27 mouse cellular contexts compared by ENCODE assay signal in genomic region chr13:120150589-120150988, GRCm38 (mm10). TPM values are rescaled to one million over a fixed set of nuclear protein-coding genes. Genes with fewer than 3 reads are reported as not detected.
DNase-seq lines count a peak whose midpoint lies in the region; ATAC-seq and TF ChIP-seq lines count a peak whose summit lies in the region.
"Not testable (repeated sequence)": the region's sequence is repeated elsewhere in the genome, so short reads cannot be mapped to it uniquely, and the experiment has no call there.
"Had no signal": no experiment of that assay in that cellular context is flagged by ENCODE, and none has a peak within 500 bp of the region (broad histone marks: within the 10 kb centered on the region; RNA-seq: fewer than 3 reads in every experiment).

No protein-coding gene starts in this region.

- H3K4me2 ChIP-seq in CH12.LX (ENCODE audit: insufficient read depth, low read depth, poor library complexity, severe bottlenecking): peak overlapping the region; percentile 97

- not testable (repeated sequence) for TF ChIP-seq POLR2A in CH12.LX (IDR thresholded peaks at IDR 0.05; ENCODE audit: low read depth, low read length); spleen, adult 2 months (IDR thresholded peaks at IDR 0.05; ENCODE audit: low read depth, low read length)

- ATAC-seq in granulocyte monocyte progenitor cell, adult 5-6 weeks (replicated peaks; ENCODE audit: poor library complexity, severe bottlenecking): peak; percentile 52
- ATAC-seq in megakaryocyte, adult 5-6 weeks (ENCODE audit: poor library complexity, severe bottlenecking): peak; percentile 72
- ATAC-seq in monocyte, adult 5-6 weeks (replicated peaks; ENCODE audit: insufficient number of reproducible peaks, low FRiP score, low TSS enrichment, poor library complexity, severe bottlenecking): peak; percentile 35; the same call in 1 of the 2 replicates

- H3K4me3 ChIP-seq in CH12.LX (replicated peaks in 1 of 3; ENCODE audit: low read depth in 2 of 3, low read length in 2 of 3, poor library complexity in 1 of 3): peak overlapping the region in 1 of 3 experiments; percentile 26
- not testable (repeated sequence) for H3K4me3 ChIP-seq in spleen, adult 2 months (ENCODE audit: extremely low read depth, insufficient read depth, insufficient read length)

- H3K79me2 ChIP-seq in CH12.LX (replicated peaks; ENCODE audit: control insufficient read depth, extremely low read depth, insufficient read depth, poor library complexity, severe bottlenecking): not testable (repeated sequence)

- not testable (repeated sequence) for H3K4me1 ChIP-seq in CH12.LX (ENCODE audit: control insufficient read depth in 1 of 2, insufficient read depth in 2 of 2); spleen, adult 2 months (ENCODE audit: control insufficient read depth, insufficient read depth, insufficient read length)

- not testable (repeated sequence) for H3K9me3 ChIP-seq in CH12.LX (replicated peaks; ENCODE audit: low read length)

- in situ Hi-C loops in CH12.LX (cut with MboI; ENCODE audit: low pct_ligation_motif_present, low pct_unique_long_range_greater_than_20kb, low sequenced_read_pairs): not testable (repeated sequence)

- not testable (repeated sequence) for H3K27me3 ChIP-seq in CH12.LX (replicated peaks); spleen, adult 2 months (ENCODE audit: control insufficient read depth, insufficient read depth, low read length)

- not testable (repeated sequence) for TF ChIP-seq CTCF in CH12.LX (conservative IDR thresholded peaks at IDR 0.05 in 1 of 2, IDR thresholded peaks at IDR 0.05 in 1 of 2; ENCODE audit: low read depth in 2 of 2, low read length in 2 of 2); spleen, adult 2 months (IDR thresholded peaks at IDR 0.05; ENCODE audit: extremely low read depth, insufficient read depth, insufficient read length, insufficient replicate concordance)

- peak overlapping the region; percentile 61 for H3K9ac ChIP-seq in CH12.LX (ENCODE audit: insufficient read depth, low read depth)

- dilution Hi-C loops in CH12.LX (cut with MboI; ENCODE audit: extremely low pct_ligation_motif_present, extremely low pct_unique_long_range_greater_than_20kb, low sequenced_read_pairs): not testable (repeated sequence)

- peak; percentile 79 for TF ChIP-seq EP300 in CH12.LX (IDR thresholded peaks at IDR 0.05; ENCODE audit: low read length)

- H3K27ac ChIP-seq in CH12.LX (ENCODE audit: insufficient read depth, low read depth): peak overlapping the region; percentile 100
- peak overlapping the region; percentile 62 for H3K27ac ChIP-seq in spleen, adult 2 months (ENCODE audit: insufficient read depth, low read length)

- H3K36me3 ChIP-seq in CH12.LX (replicated peaks in 1 of 2; ENCODE audit: control insufficient read depth in 1 of 2, insufficient read depth in 1 of 2, low read length in 1 of 2); spleen, adult 2 months (ENCODE audit: control insufficient read depth, insufficient read depth, low read length): not testable (repeated sequence)

- 9% methylated on average over 3 of the region's 3 CpGs for WGBS in spleen, adult 2 months

- peak; percentile 62 for DNase-seq in CH12.LX (ENCODE audit: extremely low read depth)
- peak in 1 of 2 experiments; percentile 3 for DNase-seq in spleen, adult 2 months (ENCODE audit: low read depth in 1 of 2, low spot score in 2 of 2)

- TF ChIP-seq RAD21 in CH12.LX (IDR thresholded peaks at IDR 0.05; ENCODE audit: low read depth, low read length): not testable (repeated sequence)

TF ChIP-seq in CH12.LX, 34 proteins besides CTCF, POLR2A, EP300 and RAD21:
- 0 out of 2 replicates have a peak, but pooled peaks have one; percentile 27 for TF ChIP-seq TBP (conservative IDR thresholded peaks at IDR 0.05; ENCODE audit: low read depth, low read length)
- TF ChIP-seq JUND (conservative IDR thresholded peaks at IDR 0.05; ENCODE audit: low read depth, low read length): peak; percentile 44; the same call in 1 of the 2 replicates
- 0 out of 2 replicates have a peak, but pooled peaks have one; percentile 46 for TF ChIP-seq ZMIZ1 (IDR thresholded peaks at IDR 0.05; ENCODE audit: low read depth, low read length)
- peak; percentile 59 for TF ChIP-seq BHLHE40 (IDR thresholded peaks at IDR 0.05; ENCODE audit: low read depth, low read length)
- TF ChIP-seq RCOR1 (conservative IDR thresholded peaks at IDR 0.05; ENCODE audit: low read depth, low read length): peak; percentile 66; the same call in 1 of the 2 replicates
- TF ChIP-seq IRF4 (IDR thresholded peaks at IDR 0.05; ENCODE audit: low read depth, low read length): peak; percentile 81
- TF ChIP-seq ZNF384 (IDR thresholded peaks at IDR 0.05; ENCODE audit: low read depth, low read length): peak; percentile 61
- TF ChIP-seq CHD2 (IDR thresholded peaks at IDR 0.05; ENCODE audit: low read length): peak; percentile 55; the same call in 1 of the 2 replicates
- TF ChIP-seq NELFE (IDR thresholded peaks at IDR 0.05; ENCODE audit: low read depth, low read length): 0 out of 2 replicates have a peak, but pooled peaks have one; percentile 34
- TF ChIP-seq MXI1 (IDR thresholded peaks at IDR 0.05; ENCODE audit: low read depth, low read length): 0 out of 2 replicates have a peak, but pooled peaks have one; percentile 39
- peak; percentile 69; the same call in 1 of the 2 replicates for TF ChIP-seq MYC (IDR thresholded peaks at IDR 0.05; ENCODE audit: low read depth, low read length)
- peak; percentile 67 for TF ChIP-seq MEF2A (IDR thresholded peaks at IDR 0.05; ENCODE audit: borderline replicate concordance, low read depth, low read length)
- peak; percentile 75 for TF ChIP-seq TCF12 (IDR thresholded peaks at IDR 0.05; ENCODE audit: low read depth, low read length)
- TF ChIP-seq MAFK (IDR thresholded peaks at IDR 0.05; ENCODE audit: insufficient replicate concordance, low read length): 0 out of 2 replicates have a peak, but pooled peaks have one; percentile 29
- peak; percentile 55 for TF ChIP-seq ETS1 (conservative IDR thresholded peaks at IDR 0.05; ENCODE audit: low read depth, low read length)
- peak; percentile 71; the same call in 1 of the 2 replicates for TF ChIP-seq MAX (IDR thresholded peaks at IDR 0.05; ENCODE audit: low read length)

RNA-seq across cellular contexts. Expression of gene Gm20767, which starts 10.5 kb away (rescaled TPM):
- total RNA-seq in CH12.LX (2012; rRNA removed) (65.7 and 102 TPM in 2 replicates), CH12.LX (2014; rRNA removed) (2.1 and 5.1 TPM in 2 replicates)
- polyA plus RNA-seq in CH12.LX (2012; ENCODE audit: insufficient read length, low read depth): 4.8 and 8.4 TPM in 2 replicates
- not detected in 2 replicates for total RNA-seq in granulocyte monocyte progenitor cell, adult 5-6 weeks (2014; fragmentation: Nextera tagmentation)
- total RNA-seq in granulocyte monocyte progenitor cell, adult 5-6 weeks (2017): not detected in 2 replicates
- not detected in 2 replicates for total RNA-seq in megakaryocyte, adult 5-6 weeks (2015)
- total RNA-seq in megakaryocyte, adult 5-6 weeks (2017): not detected in 2 replicates
- not detected in 3 replicates for total RNA-seq in monocyte, adult 5-6 weeks (2017)
- polyA plus RNA-seq in spleen, adult 2 months (2012; rRNA removed): not detected in 2 replicates
- total RNA-seq: adrenal gland, adult 2 months; adrenal gland, postnatal 14 days; adrenal gland, postnatal 4 days; gastrocnemius, adult 18-20 months; gastrocnemius, postnatal 10 days; gastrocnemius, postnatal 36 days; heart, adult 18-20 months; heart, postnatal 10 days; heart, postnatal 36 days; MEL had no signal
- polyA plus RNA-seq: adrenal gland, adult 2 months; brain, embryonic 14.5 days; embryonic facial prominence, embryonic 11.5 days; embryonic facial prominence, embryonic 14.5 days; forebrain, embryonic 10.5 days; forebrain, embryonic 13.5 days; forebrain, embryonic 16.5 days; heart, embryonic 12.5 days; heart, embryonic 15.5 days; hindbrain, embryonic 10.5 days; hindbrain, embryonic 13.5 days; hindbrain, embryonic 16.5 days; intestine, embryonic 15.5 days had no signal

RNA-seq across cellular contexts. Expression of gene Gm21818, which starts 21.6 kb away (rescaled TPM):
- total RNA-seq in CH12.LX (2012; rRNA removed): 0.38 and 0.42 TPM in 2 replicates
- total RNA-seq in CH12.LX (2014; rRNA removed): 0.64 and 1.3 TPM in 2 replicates
- polyA plus RNA-seq in CH12.LX (2012; ENCODE audit: insufficient read length, low read depth): 0.50 and 0.79 TPM in 2 replicates
- not detected in 2 replicates for total RNA-seq in granulocyte monocyte progenitor cell, adult 5-6 weeks (2014; fragmentation: Nextera tagmentation)
- total RNA-seq in granulocyte monocyte progenitor cell, adult 5-6 weeks (2017): not detected in 2 replicates
- not detected in 2 replicates for total RNA-seq in megakaryocyte, adult 5-6 weeks (2015)
- not detected in 2 replicates for total RNA-seq in megakaryocyte, adult 5-6 weeks (2017)
- not detected in 3 replicates for total RNA-seq in monocyte, adult 5-6 weeks (2017)
- not detected in 2 replicates for polyA plus RNA-seq in spleen, adult 2 months (2012; rRNA removed)
- total RNA-seq: adrenal gland, adult 2 months; adrenal gland, postnatal 14 days; adrenal gland, postnatal 4 days; gastrocnemius, adult 18-20 months; gastrocnemius, postnatal 10 days; gastrocnemius, postnatal 36 days; heart, adult 18-20 months; heart, postnatal 10 days; heart, postnatal 36 days; MEL had no signal
- polyA plus RNA-seq: adrenal gland, adult 2 months; brain, embryonic 14.5 days; embryonic facial prominence, embryonic 11.5 days; embryonic facial prominence, embryonic 14.5 days; forebrain, embryonic 10.5 days; forebrain, embryonic 13.5 days; forebrain, embryonic 16.5 days; heart, embryonic 12.5 days; heart, embryonic 15.5 days; hindbrain, embryonic 10.5 days; hindbrain, embryonic 13.5 days; hindbrain, embryonic 16.5 days; intestine, embryonic 15.5 days had no signal
